Mouse (Mus musculus) thymus, postnatal 0 days (tissue): Measurements from ENCODE around the gene Trpv2. TPM values are rescaled to one million over a fixed set of nuclear protein-coding genes. Genes with fewer than 3 reads are reported as not detected.

Source experiments
- DNase-seq: peaks from one replicate; pipeline ENCODE4 v3.0.0-alpha.2; 2015; ENCODE audit warnings: low spot score
- polyA plus RNA-seq: library from polyadenylated mRNA; unstranded; fragments of >200 nt; fragmentation: Nextera tagmentation; extraction: Ambion mirVana; gene quantifications from 2 replicates; pipeline ENCODE4 v1.2.1, GENCODE M21; 2015

The Trpv2 gene
- 48.1 and 51.6 TPM in 2 replicates for polyA plus RNA-seq

DNA sequence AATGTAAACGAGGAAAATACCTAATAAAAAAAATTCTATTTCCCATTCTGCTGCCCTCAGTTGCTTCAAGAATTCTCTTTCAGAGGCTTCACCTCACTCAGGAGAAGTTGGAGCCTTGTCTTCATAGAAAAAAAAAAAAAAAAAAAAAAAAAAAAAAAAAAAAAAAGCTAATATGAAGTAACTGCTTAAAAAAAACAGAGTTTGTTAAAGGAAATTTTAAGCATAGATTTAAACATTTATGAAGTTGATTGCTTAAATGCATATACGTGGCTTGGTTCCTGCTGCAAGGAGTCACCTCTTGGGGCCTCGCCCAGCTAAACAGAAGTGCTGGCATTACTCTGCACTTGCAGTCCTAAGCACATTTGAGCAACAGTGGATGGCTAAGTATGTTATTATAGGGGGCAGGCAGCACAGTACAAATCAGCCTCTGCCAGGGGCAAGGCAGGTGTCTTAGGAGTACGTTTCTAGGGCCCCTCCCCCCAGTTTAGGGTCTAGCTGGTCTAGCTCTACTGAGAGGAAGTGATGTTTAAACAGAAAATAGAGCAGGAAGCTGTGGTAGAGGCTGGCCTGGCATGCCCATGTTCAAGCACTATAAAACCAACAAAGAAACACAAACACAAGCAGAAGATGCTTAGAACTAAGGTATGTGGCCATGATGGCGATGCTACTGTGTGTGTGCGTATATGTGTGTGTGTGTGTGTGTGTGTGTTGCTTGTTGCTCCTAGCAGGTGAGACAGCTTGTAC, at the start of gene Trpv2:
Trpv2 (plus strand) TSS at position 528 of the 744 bp plus-strand sequence.
- peak; percentile 93 for DNase-seq

DNA sequence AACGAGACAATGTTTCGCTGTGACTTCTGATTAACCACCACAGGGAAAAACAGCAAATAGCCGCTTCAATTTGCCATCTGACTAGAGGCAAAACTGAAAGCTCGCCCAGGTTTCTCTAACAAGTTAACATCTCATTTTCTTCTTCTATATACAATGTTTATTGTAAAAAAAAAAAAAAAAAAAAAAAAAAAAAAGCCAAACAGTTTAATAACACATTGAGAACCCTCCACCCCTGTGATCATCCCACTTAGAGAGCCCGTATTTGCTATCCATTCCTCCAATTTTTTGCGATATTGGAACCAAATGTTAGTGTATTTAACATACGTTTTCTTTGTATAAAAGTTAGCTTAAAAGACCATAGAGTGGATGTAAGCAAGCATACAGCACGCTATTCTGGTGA, 37.2 kb upstream of the Trpv2 start:
- DNase-seq, result no peak

DNA sequence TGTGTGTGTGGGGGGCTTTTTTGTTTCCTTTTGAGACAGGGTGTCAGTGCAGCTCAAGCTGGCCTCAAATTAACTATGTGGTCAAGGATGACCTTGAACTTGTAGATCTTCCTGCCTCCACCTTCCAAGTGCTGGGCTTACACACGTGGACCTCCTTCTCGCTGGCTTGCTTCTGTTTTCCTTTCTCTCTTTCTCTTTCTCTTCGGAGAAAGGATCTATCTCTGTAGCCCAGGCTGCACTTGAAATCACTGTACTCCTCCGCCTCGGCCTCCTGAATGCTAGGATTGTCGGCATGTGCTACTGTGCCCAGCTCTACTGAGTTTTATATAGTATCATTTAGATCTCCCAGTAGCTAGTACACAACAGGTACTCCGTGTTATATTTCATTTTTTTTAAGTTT, 36.7 kb upstream of the Trpv2 start:
- no peak for DNase-seq

- peak; percentile 33 for DNase-seq
These were observed 35.8 kb upstream of the Trpv2 start for GRCm38 (mm10) chr11:62538321-62539088.

- DNase-seq, result peak; percentile 69
These were observed 35.0 kb upstream of the Trpv2 start, which contains the start of gene Cenpv for GRCm38 (mm10) chr11:62539089-62539890. Cenpv (minus strand) TSS chr11:62539261.

DNA sequence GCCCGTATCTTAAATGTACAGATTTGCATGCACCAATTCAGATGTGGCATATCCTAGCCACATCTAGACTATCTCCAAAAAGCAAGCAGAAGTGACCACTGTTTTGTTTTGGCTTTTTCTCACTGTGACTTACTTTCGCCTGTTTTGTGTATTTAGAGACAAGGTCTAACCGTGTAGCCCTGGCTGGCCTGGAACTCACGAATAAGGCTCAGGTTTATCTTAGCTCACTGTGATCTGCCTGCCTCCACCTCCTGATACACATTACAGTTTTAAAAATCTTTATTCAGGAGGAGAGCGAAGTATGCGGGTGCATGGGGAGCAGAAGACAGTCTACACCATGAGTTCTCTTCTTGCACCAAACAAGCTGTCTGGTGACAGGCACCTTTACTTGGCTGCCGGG, 34.1 kb upstream of the Trpv2 start:
- DNase-seq, result no peak

DNA sequence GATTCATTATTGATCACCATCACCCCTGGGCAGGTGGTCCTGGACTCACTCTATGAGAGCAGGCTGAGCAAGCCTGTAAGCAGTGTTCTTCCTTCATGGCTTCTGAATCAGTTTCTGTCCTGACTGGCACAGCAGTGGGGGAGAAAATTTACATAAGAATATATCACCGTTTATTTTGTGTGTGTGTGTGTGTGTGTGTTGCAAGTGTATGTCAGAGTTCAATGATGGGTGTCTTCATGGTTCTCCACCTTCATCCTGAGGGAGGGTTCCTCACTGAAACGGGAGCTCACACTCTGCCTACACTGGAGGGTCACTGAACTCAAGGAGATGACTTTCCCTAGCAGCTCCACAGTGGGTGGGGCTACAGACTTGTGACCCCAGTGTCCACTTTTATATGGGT, 33.3 kb upstream of the Trpv2 start:
- DNase-seq, result no peak

GRCm38 (mm10) chr11:62541581-62541980, 32.7 kb upstream of the Trpv2 start:
- DNase-seq, result no peak

DNA sequence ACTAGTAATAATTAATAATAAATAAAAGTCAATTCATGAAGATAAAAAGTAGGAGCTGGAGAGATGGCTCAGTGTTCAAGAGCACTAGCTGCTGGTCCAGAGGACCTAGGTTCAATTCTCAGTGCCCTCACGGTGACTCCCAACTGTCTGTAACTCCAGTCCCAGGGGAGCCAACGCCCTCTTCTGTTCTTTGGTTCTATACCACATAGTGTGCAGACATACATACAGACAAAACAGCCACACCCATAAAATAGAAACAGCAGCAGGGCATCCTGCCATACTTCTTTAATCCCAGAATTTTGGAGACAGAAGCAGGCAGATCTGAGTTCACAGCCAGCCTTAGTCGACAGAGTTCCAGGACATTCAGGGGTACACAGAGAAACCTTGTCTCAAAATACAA, 30.3 kb upstream of the Trpv2 start:
- no peak for DNase-seq

DNA sequence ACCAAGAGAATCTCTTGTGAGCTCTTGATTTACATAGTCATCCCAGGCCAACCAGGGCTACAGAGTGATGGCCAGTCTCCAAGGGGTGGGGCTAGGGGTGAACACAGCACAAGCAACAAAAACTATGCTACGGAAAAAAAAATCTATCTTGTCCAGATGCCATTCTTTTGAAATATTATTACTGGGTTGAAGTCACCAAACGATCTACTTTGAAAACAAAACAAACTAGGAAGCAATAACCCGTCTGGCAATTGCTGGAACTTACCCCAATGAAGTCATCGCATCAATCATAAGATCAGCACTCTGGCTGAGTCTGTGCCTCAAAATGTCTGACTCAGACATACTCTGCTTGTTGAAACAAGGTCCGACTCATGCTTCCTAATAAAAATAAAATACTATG, 24.5 kb upstream of the Trpv2 start:
- peak; percentile 28 for DNase-seq

GRCm38 (mm10) chr11:62550227-62550685, 24.0 kb upstream of the Trpv2 start:
- DNase-seq, result peak; percentile 59

- peak; percentile 100 for DNase-seq
These were observed 23.5 kb upstream of the Trpv2 start, which contains the start of gene Ubb for GRCm38 (mm10) chr11:62550727-62551225. Ubb (plus strand) TSS chr11:62551171.

GRCm38 (mm10) chr11:62551226-62552119, 22.8 kb upstream of the Trpv2 start:
- peak; percentile 94 for DNase-seq

DNA sequence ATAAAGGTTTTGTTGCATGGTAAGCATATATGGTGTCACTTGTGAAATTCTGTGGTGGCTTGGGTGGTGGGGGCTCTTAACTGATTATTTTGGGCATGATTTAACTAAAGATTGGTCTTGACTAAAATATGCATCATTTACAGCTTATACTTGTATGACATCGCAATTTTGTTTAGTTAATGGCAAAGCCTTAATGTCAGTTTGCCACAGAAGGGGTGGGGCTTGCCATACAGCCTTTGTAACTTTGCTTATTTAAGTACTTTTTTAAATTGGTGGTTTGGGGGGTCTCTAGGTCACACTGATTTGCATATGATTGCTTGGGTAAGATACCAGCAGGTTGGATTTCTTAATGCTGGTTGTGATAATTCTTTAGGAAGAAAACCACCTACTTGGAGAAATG, 21.1 kb upstream of the Trpv2 start:
- DNase-seq, result no peak

DNA sequence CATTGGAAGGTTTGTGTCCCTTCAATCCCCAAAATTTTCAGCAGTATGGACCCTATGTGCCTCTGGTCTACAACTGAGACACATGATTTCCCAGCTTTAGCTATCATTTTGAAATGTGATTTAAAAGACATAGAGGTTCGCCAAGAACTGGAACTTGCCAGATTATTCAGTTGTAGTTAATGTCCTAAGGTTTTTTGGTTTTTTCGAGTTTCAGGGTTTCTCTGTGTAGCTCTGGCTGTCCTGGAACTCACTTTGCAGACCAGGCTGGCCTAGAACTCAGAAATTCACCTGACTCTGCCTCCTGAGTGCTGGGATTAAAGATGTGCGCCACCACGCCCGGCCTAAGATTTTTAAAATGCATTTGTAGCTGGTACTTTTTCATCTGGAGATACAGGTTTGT, 20.7 kb upstream of the Trpv2 start:
- no peak for DNase-seq

- no peak for DNase-seq
These were observed 20.0 kb upstream of the Trpv2 start for GRCm38 (mm10) chr11:62554163-62554855.

DNA sequence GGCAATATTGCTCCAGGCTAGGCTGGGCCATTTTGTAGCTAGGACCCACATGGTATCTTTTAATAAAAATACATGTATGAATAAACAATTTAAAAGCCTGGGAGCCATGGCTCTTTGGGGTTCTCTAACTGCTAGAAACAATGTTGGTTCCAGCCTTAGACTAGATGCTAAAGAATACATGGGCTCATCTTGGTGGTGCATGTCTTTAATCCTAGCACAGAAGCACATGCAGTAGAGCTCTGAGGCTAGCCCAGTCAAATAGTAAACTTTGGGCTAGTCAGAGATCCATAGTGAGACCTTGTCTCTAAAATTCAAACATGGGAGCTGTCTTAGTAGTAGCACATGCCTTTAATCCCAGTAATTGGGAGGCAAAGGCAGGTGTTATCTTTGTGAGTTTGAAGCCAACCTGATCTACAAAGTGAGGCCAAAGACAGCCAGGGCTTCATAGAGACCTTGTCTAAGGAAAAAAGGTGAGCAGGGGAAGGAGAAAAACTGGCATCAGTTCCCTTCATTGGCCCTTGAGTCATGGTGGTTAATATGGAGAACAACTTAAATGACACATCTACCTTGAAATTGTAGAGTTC, 19.3 kb upstream of the Trpv2 start:
- DNase-seq, result no peak

- no peak for DNase-seq
These were observed 18.3 kb upstream of the Trpv2 start for GRCm38 (mm10) chr11:62555896-62556412.

GRCm38 (mm10) chr11:62557205-62557604, 17.1 kb upstream of the Trpv2 start:
- DNase-seq, result no peak
